Mouse (Mus musculus) heart, postnatal 0 days (tissue): ENCODE data around the gene Dnajc17. TPM values are rescaled to one million over a fixed set of nuclear protein-coding genes. Genes with fewer than 3 reads are reported as not detected.
A peak's percentile ranks its signal among the peaks of the same experiment; 100 is the strongest.

ENCODE experiments used
- ATAC-seq: fragments of 200-750 bp; cut with Nextera tagmentation; 2 replicates; pipeline ENCODE4 v1.8.0; 2017; ENCODE audit warnings: low read depth, moderate number of reproducible peaks, moderate library complexity; ENCODE audit not compliant: insufficient read depth
- DNase-seq: peaks from one replicate; pipeline ENCODE4 v3.0.0-alpha.2; 2016; ENCODE audit warnings: low spot score
- H3K27ac ChIP-seq: fragments of 300-500 bp; sonication (generic); 2 replicates; pipeline ENCODE4 v1.5.1; 2014; ENCODE audit warnings: low read depth, mild to moderate bottlenecking
- H3K27me3 ChIP-seq: fragments of 300-500 bp; sonication (generic); 2 replicates; pipeline ENCODE4 v1.6.1; 2014; ENCODE audit warnings: low read length, mixed read lengths; ENCODE audit not compliant: control insufficient read depth, insufficient read depth
- H3K36me3 ChIP-seq: fragments of 300-500 bp; sonication (generic); replicated peaks from 2 replicates; pipeline ENCODE4 v1.6.1; 2014; ENCODE audit warnings: low read length, mixed read lengths; ENCODE audit not compliant: control insufficient read depth, insufficient read depth
- H3K4me1 ChIP-seq: fragments of 300-500 bp; sonication (generic); 2 replicates; pipeline ENCODE4 v1.6.1; 2014; ENCODE audit warnings: antibody characterized with exemption; ENCODE audit not compliant: control insufficient read depth, insufficient read depth
- H3K4me2 ChIP-seq: fragments of 300-500 bp; sonication (generic); 2 replicates; pipeline ENCODE4 v1.6.1; 2014; ENCODE audit warnings: low read depth, mild to moderate bottlenecking, low read length, moderate library complexity
- H3K4me3 ChIP-seq: fragments of 300-500 bp; sonication (generic); 2 replicates; pipeline ENCODE4 v1.5.1; 2014; ENCODE audit warnings: low read depth, low read length
- H3K9ac ChIP-seq: fragments of 300-500 bp; sonication (generic); replicated peaks from 2 replicates; pipeline ENCODE4 v1.6.1; 2014; ENCODE audit warnings: low read depth, low read length, mixed read lengths
- H3K9me3 ChIP-seq: fragments of 300-500 bp; sonication (generic); replicated peaks from 2 replicates; pipeline ENCODE4 v1.6.1; 2016; ENCODE audit warnings: low read length; ENCODE audit not compliant: control insufficient read depth
- CTCF ChIP-seq: IDR thresholded peaks from 2 replicates; pipeline ENCODE4 v1.5.1; 2016; ENCODE audit warnings: antibody characterized with exemption, control low read depth, low read depth
- EP300 ChIP-seq: IDR thresholded peaks from 2 replicates; pipeline ENCODE4 v1.6.1; 2016; ENCODE audit warnings: antibody characterized with exemption, low read depth
- WGBS: fragments of 180-500 bp; shearing (Covaris S2); extraction: QIAGEN DNeasy Blood & Tissue Kit; methylation state at CpG from one replicate; pipeline ENCODE4 v1.1.7; 2014; 5-methylcytosine and 5-hydroxymethylcytosine counted together
- polyA plus RNA-seq: library from polyadenylated mRNA; unstranded; fragments of >200 nt; fragmentation: Nextera tagmentation; extraction: Ambion mirVana; gene quantifications from 2 replicates; pipeline ENCODE4 v1.2.1, GENCODE M21; 2015
- total RNA-seq: library from RNA; depleted of rRNA; stranded (reverse); fragments of >200 nt; gene quantifications from 2 replicates; pipeline ENCODE4 v1.2.3, GENCODE M21; 2014; ENCODE audit warnings: low replicate concordance

Gene Dnajc17
- total and polyA plus RNA-seq, 2 experiments from 2014 or later = 8.8 to 18.7 TPM

GRCm38 (mm10) chr2:119237871-119238220, 29.3 kb upstream of the Dnajc17 start:
- H3K27ac ChIP-seq = no peak overlapping the region
- DNase-seq = no peak
- TF ChIP-seq EP300 (no peak), CTCF (no peak)

GRCm38 (mm10) chr2:119237210-119237870, 28.7 kb upstream of the Dnajc17 start, which contains the start of gene Spint1:
TSS of gene Spint1 (plus strand) at chr2:119237362.
- H3K9ac ChIP-seq = 0 out of 2 replicates have a peak within 1 kb of the TSS, but pooled peaks have one; percentile 30
- no peaks in the 10 kb centered on the region for H3K9me3 ChIP-seq
- H3K4me1 ChIP-seq = peaks cover 7% of the 10 kb centered on the region; the same call in 1 of the 2 replicates
- no peak for ATAC-seq
- H3K36me3 ChIP-seq = no peaks in the 10 kb centered on the region
- peaks cover 48% of the 10 kb centered on the region for H3K27me3 ChIP-seq
- under 1% methylated on average over 71 of the region's 73 CpGs for WGBS
- TF ChIP-seq EP300 (no peak), CTCF (no peak)
- no peak for DNase-seq
- peak within 1 kb of the TSS; percentile 54 for H3K4me3 ChIP-seq
- peak within 1 kb of the TSS; percentile 82 for H3K4me2 ChIP-seq
- no peak within 1 kb of the TSS for H3K27ac ChIP-seq

More at GRCm38 (mm10) chr2:119237871-119238220, 29.3 kb upstream of the Dnajc17 start:
- Histone ChIP-seq H3K4me3 (peak overlapping the region; percentile 54), H3K27me3 (peaks cover 48% of the 10 kb centered on the region), H3K36me3 (no peaks in the 10 kb centered on the region), H3K9ac (0 out of 2 replicates have a peak overlapping the region, but pooled peaks have one; percentile 30), H3K9me3 (no peaks in the 10 kb centered on the region), H3K4me1 (peaks cover 7% of the 10 kb centered on the region; the same call in 1 of the 2 replicates), H3K4me2 (peak overlapping the region; percentile 82)
- 3% methylated on average over 29 of the region's 31 CpGs for WGBS
- no peak for ATAC-seq

- DNase-seq = no peak
- H3K27ac ChIP-seq = no peak overlapping the region
Measured at GRCm38 (mm10) chr2:119236682-119237209, 28.2 kb upstream of the Dnajc17 start.

GRCm38 (mm10) chr2:119229775-119230704, 21.4 kb upstream of the Dnajc17 start, which contains the start of gene Ppp1r14d:
TSS of gene Ppp1r14d (minus strand) at chr2:119229906.
- H3K27ac ChIP-seq = no peak within 1 kb of the TSS
- TF ChIP-seq EP300 = no peak
- no peak for TF ChIP-seq CTCF
- ATAC-seq (no peak), DNase-seq (no peak)
- no peaks in the 10 kb centered on the region for H3K4me1 ChIP-seq
- 64% methylated on average over 6 of the region's 6 CpGs for WGBS
- no peak within 1 kb of the TSS for H3K4me3 ChIP-seq
- no peaks in the 10 kb centered on the region for H3K9me3 ChIP-seq
- no peak within 1 kb of the TSS for H3K4me2 ChIP-seq
- no peak within 1 kb of the TSS for H3K9ac ChIP-seq
- H3K27me3 ChIP-seq = 0 out of 2 replicates have a peak, but pooled peaks cover 2% of the 10 kb centered on the region
- H3K36me3 ChIP-seq = no peaks in the 10 kb centered on the region

More at GRCm38 (mm10) chr2:119236682-119237209, 28.2 kb upstream of the Dnajc17 start:
- Histone ChIP-seq H3K4me3 (peak overlapping the region; percentile 54), H3K4me1 (peaks cover 7% of the 10 kb centered on the region; the same call in 1 of the 2 replicates), H3K9ac (0 out of 2 replicates have a peak overlapping the region, but pooled peaks have one; percentile 30), H3K9me3 (no peaks in the 10 kb centered on the region), H3K36me3 (no peaks in the 10 kb centered on the region), H3K4me2 (peak overlapping the region; percentile 82), H3K27me3 (peaks cover 48% of the 10 kb centered on the region)
- WGBS = 12% methylated on average over 25 of the region's 25 CpGs
- no peak for ATAC-seq
- no peak for TF ChIP-seq EP300
- TF ChIP-seq CTCF = no peak

GRCm38 (mm10) chr2:119209176-119209507, 547 bp upstream of the Dnajc17 start:
- Histone ChIP-seq H3K9me3 (no peaks in the 10 kb centered on the region), H3K9ac (peak overlapping the region; percentile 73), H3K27me3 (no peaks in the 10 kb centered on the region), H3K4me2 (peak overlapping the region; percentile 87), H3K4me3 (peak overlapping the region; percentile 90), H3K4me1 (0 out of 2 replicates have a peak, but pooled peaks cover 3% of the 10 kb centered on the region), H3K27ac (0 out of 2 replicates have a peak overlapping the region, but pooled peaks have one; percentile 39), H3K36me3 (peaks cover 28% of the 10 kb centered on the region)
- TF ChIP-seq EP300 = no peak
- no peak for TF ChIP-seq CTCF
- no peak for ATAC-seq
- no peak for DNase-seq
- under 1% methylated on average over 13 of the region's 13 CpGs for WGBS
